9 mouse cellular contexts compared by ENCODE assay signal in the genomic region with DNA sequence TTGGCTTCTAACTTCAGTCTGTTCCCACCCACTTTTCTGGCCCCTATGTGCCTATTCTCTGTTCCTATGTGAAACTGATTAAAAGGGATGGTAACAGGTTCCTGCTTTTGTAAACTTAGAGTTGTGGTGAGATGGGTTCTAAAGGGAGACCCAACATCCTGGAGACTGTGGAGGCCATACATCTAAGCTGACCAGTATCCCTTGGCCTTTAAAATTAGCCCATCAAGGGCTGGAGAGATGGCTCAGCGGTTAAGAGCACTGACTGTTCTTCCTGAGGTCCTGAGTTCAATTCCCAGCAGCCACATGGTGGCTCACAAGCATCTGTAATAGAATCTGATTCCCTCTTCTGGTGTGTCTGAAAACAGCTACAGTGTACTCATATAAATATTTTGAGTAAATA. TPM values are rescaled to one million over a fixed set of nuclear protein-coding genes. Genes with fewer than 3 reads are reported as not detected.
DNase-seq lines count a peak whose midpoint lies in the region; ATAC-seq and TF ChIP-seq lines count a peak whose summit lies in the region.
"Not testable (repeated sequence)": the region's sequence is repeated elsewhere in the genome, so short reads cannot be mapped to it uniquely, and the experiment has no call there.
"Had no signal": no experiment of that assay in that cellular context is flagged by ENCODE, and none has a peak within 500 bp of the region (broad histone marks: within the 10 kb centered on the region; RNA-seq: fewer than 3 reads in every experiment).

No protein-coding gene starts in this region.

- WGBS in embryonic facial prominence, embryonic 12.5 days, result 82% methylated on average over 1 of the region's 1 CpGs
- 85% methylated on average over 1 of the region's 1 CpGs for WGBS in heart, embryonic 11.5 days (ENCODE audit: insufficient replicate concordance)
- WGBS in heart, embryonic 16.5 days, result 100% methylated on average over 1 of the region's 1 CpGs
- WGBS in kidney, embryonic 14.5 days, result 81% methylated on average over 1 of the region's 1 CpGs
- 92% methylated on average over 1 of the region's 1 CpGs for WGBS in liver, embryonic 11.5 days
- WGBS in liver, embryonic 16.5 days (ENCODE audit: insufficient replicate concordance), result 85% methylated on average over 1 of the region's 1 CpGs
- WGBS in spleen, adult 2 months, result 93% methylated on average over 1 of the region's 1 CpGs

- not testable (repeated sequence) for H3K9ac ChIP-seq in embryonic facial prominence, embryonic 12.5 days; heart, embryonic 11.5 days (ENCODE audit: low read depth, low read length); kidney, embryonic 14.5 days (ENCODE audit: low read depth, low read length); liver, embryonic 11.5 days (ENCODE audit: low read depth, low read length); liver, embryonic 16.5 days (ENCODE audit: low read depth, low read length)
- peak overlapping the region; percentile 82 for H3K9ac ChIP-seq in heart, embryonic 16.5 days (ENCODE audit: low read length)

- H3K27me3 ChIP-seq in embryonic facial prominence, embryonic 12.5 days; heart, embryonic 11.5 days (ENCODE audit: control insufficient read depth, insufficient read depth, low read length); heart, embryonic 16.5 days (ENCODE audit: control insufficient read depth, insufficient read depth, low read length); kidney, embryonic 14.5 days (ENCODE audit: control insufficient read depth, insufficient read depth, low read length); liver, embryonic 11.5 days (replicated peaks; ENCODE audit: control insufficient read depth, insufficient read depth, low read length); liver, embryonic 16.5 days (ENCODE audit: control insufficient read depth, insufficient read depth, low read depth, low read length); spleen, adult 2 months (ENCODE audit: control insufficient read depth, insufficient read depth, low read length): not testable (repeated sequence)

- H3K4me1 ChIP-seq in embryonic facial prominence, embryonic 12.5 days, result peaks cover 21% of the 10 kb centered on the region
- peaks cover 30% of the 10 kb centered on the region for H3K4me1 ChIP-seq in heart, embryonic 11.5 days (ENCODE audit: control insufficient read depth, insufficient read depth, low read length)
- H3K4me1 ChIP-seq in heart, embryonic 16.5 days (ENCODE audit: control insufficient read depth, insufficient read depth, low read length), result peaks cover 40% of the 10 kb centered on the region
- H3K4me1 ChIP-seq in kidney, embryonic 14.5 days (ENCODE audit: control insufficient read depth, insufficient read depth, low read length), result peaks cover 29% of the 10 kb centered on the region
- H3K4me1 ChIP-seq in liver, embryonic 11.5 days (replicated peaks; ENCODE audit: control insufficient read depth, insufficient read depth, low read length), result peaks cover 32% of the 10 kb centered on the region
- peaks cover 52% of the 10 kb centered on the region for H3K4me1 ChIP-seq in liver, embryonic 16.5 days (ENCODE audit: control insufficient read depth, low read depth, low read length)
- peaks cover 12% of the 10 kb centered on the region; the same call in 1 of the 2 replicates for H3K4me1 ChIP-seq in spleen, adult 2 months (ENCODE audit: control insufficient read depth, insufficient read depth, insufficient read length)

- not testable (repeated sequence) for ATAC-seq in embryonic facial prominence, embryonic 12.5 days (ENCODE audit: insufficient number of reproducible peaks, insufficient read depth, low FRiP score, low TSS enrichment); heart, embryonic 11.5 days (replicated peaks; ENCODE audit: insufficient number of reproducible peaks, low FRiP score, low TSS enrichment); heart, embryonic 16.5 days (replicated peaks; ENCODE audit: extremely low read depth, insufficient read depth, low FRiP score); kidney, embryonic 14.5 days (ENCODE audit: low FRiP score, low TSS enrichment); liver, embryonic 11.5 days (replicated peaks; ENCODE audit: low FRiP score); liver, embryonic 16.5 days (ENCODE audit: low read depth)

- H3K4me2 ChIP-seq in embryonic facial prominence, embryonic 12.5 days (replicated peaks); heart, embryonic 16.5 days (ENCODE audit: low read depth, low read length); kidney, embryonic 14.5 days (replicated peaks; ENCODE audit: low read depth, low read length); liver, embryonic 11.5 days; liver, embryonic 16.5 days (ENCODE audit: low read depth, low read length): not testable (repeated sequence)
- H3K4me2 ChIP-seq in heart, embryonic 11.5 days, result peak overlapping the region; percentile 80; the same call in 1 of the 2 replicates

- H3K9me3 ChIP-seq in embryonic facial prominence, embryonic 12.5 days; heart, embryonic 11.5 days (replicated peaks; ENCODE audit: control insufficient read depth, low read length); heart, embryonic 16.5 days (replicated peaks; ENCODE audit: control insufficient read depth, low read length); kidney, embryonic 14.5 days (ENCODE audit: control insufficient read depth, low read length); liver, embryonic 11.5 days (ENCODE audit: control insufficient read depth, low read length); liver, embryonic 16.5 days (replicated peaks; ENCODE audit: control insufficient read depth, low read length): not testable (repeated sequence)

- TF ChIP-seq POLR2A in spleen, adult 2 months (IDR thresholded peaks at IDR 0.05; ENCODE audit: low read depth, low read length), result not testable (repeated sequence)

- not testable (repeated sequence) for DNase-seq in liver, embryonic 11.5 days (ENCODE audit: low spot score); spleen, adult 2 months (ENCODE audit: low read depth in 1 of 2, low spot score in 2 of 2)

- not testable (repeated sequence) for TF ChIP-seq CTCF in spleen, adult 2 months (IDR thresholded peaks at IDR 0.05; ENCODE audit: extremely low read depth, insufficient read depth, insufficient read length, insufficient replicate concordance)

- H3K4me3 ChIP-seq in embryonic facial prominence, embryonic 12.5 days; heart, embryonic 11.5 days (ENCODE audit: low read depth, low read length); heart, embryonic 16.5 days (ENCODE audit: low read length); kidney, embryonic 14.5 days (ENCODE audit: low read length); liver, embryonic 11.5 days (ENCODE audit: low read depth, low read length); liver, embryonic 16.5 days (ENCODE audit: low read depth, low read length); spleen, adult 2 months (ENCODE audit: extremely low read depth, insufficient read depth, insufficient read length): not testable (repeated sequence)

- H3K36me3 ChIP-seq in embryonic facial prominence, embryonic 12.5 days; heart, embryonic 11.5 days (ENCODE audit: control insufficient read depth, insufficient read depth, low read length); heart, embryonic 16.5 days (ENCODE audit: control insufficient read depth, insufficient read depth); kidney, embryonic 14.5 days (ENCODE audit: control insufficient read depth, insufficient read depth, low read length); liver, embryonic 11.5 days (ENCODE audit: control insufficient read depth, insufficient read depth, low read length); liver, embryonic 16.5 days (ENCODE audit: control insufficient read depth, insufficient read depth); spleen, adult 2 months (ENCODE audit: control insufficient read depth, insufficient read depth, low read length): not testable (repeated sequence)

- H3K27ac ChIP-seq in embryonic facial prominence, embryonic 12.5 days, result 0 out of 2 replicates have a peak overlapping the region, but pooled peaks have one; percentile 91
- peak overlapping the region; percentile 86 for H3K27ac ChIP-seq in heart, embryonic 11.5 days (ENCODE audit: low read depth, low read length)
- H3K27ac ChIP-seq in heart, embryonic 16.5 days (ENCODE audit: low read length), result peak overlapping the region; percentile 92
- H3K27ac ChIP-seq in kidney, embryonic 14.5 days (ENCODE audit: low read depth, low read length), result peak overlapping the region; percentile 42; the same call in 1 of the 2 replicates
- peak overlapping the region; percentile 64; the same call in 1 of the 2 replicates for H3K27ac ChIP-seq in liver, embryonic 11.5 days (ENCODE audit: low read depth, low read length)
- H3K27ac ChIP-seq in liver, embryonic 16.5 days (ENCODE audit: low read length), result peak overlapping the region; percentile 93
- peak overlapping the region; percentile 92 for H3K27ac ChIP-seq in spleen, adult 2 months (ENCODE audit: insufficient read depth, low read length)

RNA-seq across cellular contexts. Expression of a gene that starts 1.1 kb away (rescaled TPM):
- 14.0 and 16.0 TPM in 2 replicates for polyA plus RNA-seq in embryonic facial prominence, embryonic 12.5 days (2016; fragmentation: Nextera tagmentation; extraction: Ambion mirVana)
- polyA plus RNA-seq in heart, embryonic 11.5 days (2014; fragmentation: Nextera tagmentation; extraction: Ambion mirVana), result 13.5 and 15.5 TPM in 2 replicates
- 11.7 and 13.8 TPM in 2 replicates for polyA plus RNA-seq in heart, embryonic 16.5 days (2015; fragmentation: Nextera tagmentation; extraction: Ambion mirVana)
- polyA plus RNA-seq in kidney, embryonic 14.5 days (2014; fragmentation: Nextera tagmentation; extraction: Ambion mirVana), result 13.5 and 25.0 TPM in 2 replicates
- polyA plus RNA-seq in liver, embryonic 11.5 days (2014; fragmentation: Nextera tagmentation; extraction: Ambion mirVana), result 28.3 and 33.2 TPM in 2 replicates
- 18.3 and 21.2 TPM in 2 replicates for polyA plus RNA-seq in liver, embryonic 16.5 days (2015; fragmentation: Nextera tagmentation; extraction: Ambion mirVana)
- 91.6 and 121 TPM in 2 replicates for polyA plus RNA-seq in spleen, adult 2 months (2012; rRNA removed)

RNA-seq across cellular contexts. Expression of a gene that starts 2.2 kb away (rescaled TPM):
- polyA plus RNA-seq in embryonic facial prominence, embryonic 12.5 days (2016; fragmentation: Nextera tagmentation; extraction: Ambion mirVana), result 40.9 and 44.2 TPM in 2 replicates
- polyA plus RNA-seq in heart, embryonic 11.5 days (2014; fragmentation: Nextera tagmentation; extraction: Ambion mirVana), result 19.4 and 22.2 TPM in 2 replicates
- polyA plus RNA-seq in heart, embryonic 16.5 days (2015; fragmentation: Nextera tagmentation; extraction: Ambion mirVana), result 28.2 and 28.3 TPM in 2 replicates
- polyA plus RNA-seq in kidney, embryonic 14.5 days (2014; fragmentation: Nextera tagmentation; extraction: Ambion mirVana), result 22.3 and 29.8 TPM in 2 replicates
- polyA plus RNA-seq in liver, embryonic 11.5 days (2014; fragmentation: Nextera tagmentation; extraction: Ambion mirVana), result 9.7 and 12.9 TPM in 2 replicates
- polyA plus RNA-seq in liver, embryonic 16.5 days (2015; fragmentation: Nextera tagmentation; extraction: Ambion mirVana), result 3.7 TPM in 2 replicates
- polyA plus RNA-seq in spleen, adult 2 months (2012; rRNA removed), result 55.5 and 63.5 TPM in 2 replicates
- polyA plus RNA-seq: erythroblast, embryonic 14.5 days had no signal

RNA-seq across cellular contexts. Expression of a gene that starts 46.6 kb away (rescaled TPM):
- 5.3 and 7.3 TPM in 2 replicates for polyA plus RNA-seq in embryonic facial prominence, embryonic 12.5 days (2016; fragmentation: Nextera tagmentation; extraction: Ambion mirVana)
- polyA plus RNA-seq in heart, embryonic 11.5 days (2014; fragmentation: Nextera tagmentation; extraction: Ambion mirVana), result 0.19 and 0.27 TPM in 2 replicates
- polyA plus RNA-seq in heart, embryonic 16.5 days (2015; fragmentation: Nextera tagmentation; extraction: Ambion mirVana), result 0.07 and 0.22 TPM in 2 replicates
- 0.12 and 0.23 TPM in 2 replicates for polyA plus RNA-seq in kidney, embryonic 14.5 days (2014; fragmentation: Nextera tagmentation; extraction: Ambion mirVana)
- 0.43 TPM in 1 of 2 replicates, not detected in the other for polyA plus RNA-seq in liver, embryonic 11.5 days (2014; fragmentation: Nextera tagmentation; extraction: Ambion mirVana)
- not detected in 2 replicates for polyA plus RNA-seq in liver, embryonic 16.5 days (2015; fragmentation: Nextera tagmentation; extraction: Ambion mirVana)
- 0.28 and 0.67 TPM in 2 replicates for polyA plus RNA-seq in spleen, adult 2 months (2012; rRNA removed)
- polyA plus RNA-seq: erythroblast, embryonic 14.5 days; thymus, postnatal 0 days had no signal

RNA-seq across cellular contexts. Expression of a gene that starts 46.6 kb away (rescaled TPM):
- 88.0 and 95.6 TPM in 2 replicates for polyA plus RNA-seq in embryonic facial prominence, embryonic 12.5 days (2016; fragmentation: Nextera tagmentation; extraction: Ambion mirVana)
- 5.5 and 6.2 TPM in 2 replicates for polyA plus RNA-seq in heart, embryonic 11.5 days (2014; fragmentation: Nextera tagmentation; extraction: Ambion mirVana)
- polyA plus RNA-seq in heart, embryonic 16.5 days (2015; fragmentation: Nextera tagmentation; extraction: Ambion mirVana), result 27.5 and 27.7 TPM in 2 replicates
- polyA plus RNA-seq in kidney, embryonic 14.5 days (2014; fragmentation: Nextera tagmentation; extraction: Ambion mirVana), result 47.4 and 48.6 TPM in 2 replicates
- 7.7 and 8.5 TPM in 2 replicates for polyA plus RNA-seq in liver, embryonic 11.5 days (2014; fragmentation: Nextera tagmentation; extraction: Ambion mirVana)
- 3.6 and 4.0 TPM in 2 replicates for polyA plus RNA-seq in liver, embryonic 16.5 days (2015; fragmentation: Nextera tagmentation; extraction: Ambion mirVana)
- 21.9 and 27.7 TPM in 2 replicates for polyA plus RNA-seq in spleen, adult 2 months (2012; rRNA removed)
- polyA plus RNA-seq: erythroblast, embryonic 14.5 days had no signal

Comparison
In these comparisons a context has a peak if more than half of its experiments do, and no peak if none do; other contexts are left out.
1. H3K27ac ChIP-seq: peak in every context shown above with its lines; median percentile 93 in liver, embryonic 16.5 days; 92 in heart, embryonic 16.5 days; 92 in spleen, adult 2 months; 91 in embryonic facial prominence, embryonic 12.5 days; 86 in heart, embryonic 11.5 days; 64 in liver, embryonic 11.5 days; 42 in kidney, embryonic 14.5 days.